Mouse (Mus musculus): Measurements from ENCODE around the gene Synj2bp.

GRCm38 (mm10) chr12:81547163-81547562 lies 14.5 kb upstream of the Synj2bp start:
- TF ChIP-seq CTCF (IDR thresholded peaks at IDR 0.05; ENCODE audit: insufficient read depth, low read length) (no peak), POLR2A (IDR thresholded peaks at IDR 0.05; ENCODE audit: borderline replicate concordance, extremely low read depth, low read depth, low read length) (no peak)

All from lung, adult 2 months (tissue).